Mouse (Mus musculus): ENCODE results near the gene M6pr.

- TF ChIP-seq CTCF (IDR thresholded peaks at IDR 0.05; ENCODE audit: low read depth) (no peak), EP300 (optimal IDR thresholded peaks at IDR 0.05) (no peak)
Observed at GRCm38 (mm10) chr6:122309446-122309960, 983 bp downstream of the M6pr start.
